Mouse (Mus musculus) mature B cell (primary cell): ENCODE results near the gene Agrp.
"Not testable (repeated sequence)": the region's sequence is repeated elsewhere in the genome, so short reads cannot be mapped to it uniquely, and the experiment has no call there.

Source experiments
- in situ Hi-C: fragments of 300-500 bp; cut with MboI; formaldehyde crosslinking; loops from 2 replicates; pipeline ENCODE4 v1.14.3; 2019

The Agrp gene

DNA sequence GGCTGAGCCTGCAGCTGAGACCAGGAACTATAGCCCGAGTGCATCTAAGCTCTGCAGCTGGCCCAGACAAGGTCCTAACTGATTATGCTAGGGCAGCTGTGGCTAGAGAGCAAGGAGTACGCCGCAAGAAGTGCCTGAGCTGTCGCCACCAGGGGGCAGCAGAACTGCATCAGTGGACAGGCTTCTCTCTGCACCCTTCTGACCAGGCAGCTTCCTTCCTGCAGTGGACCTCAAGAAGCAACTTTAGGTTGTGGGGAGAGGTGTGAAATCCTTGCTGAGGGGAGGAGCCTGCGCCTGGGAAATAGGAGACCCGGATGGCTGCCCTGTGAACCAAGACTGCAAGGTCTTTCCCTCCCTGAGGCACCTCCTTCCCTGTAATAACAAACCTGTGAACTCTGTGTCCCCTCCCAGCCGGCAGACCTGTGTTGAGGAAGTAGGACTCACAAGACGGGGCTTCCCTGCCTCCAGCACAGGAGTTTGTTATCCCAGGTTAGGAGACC is 14.7 kb downstream of the Agrp start:
- in situ Hi-C loops, result no loop called here

- in situ Hi-C loops, result no loop called here
These were observed 15.4 kb downstream of the Agrp start for GRCm38 (mm10) chr8:105621841-105622240.

GRCm38 (mm10) chr8:105620946-105621720 is 16.1 kb downstream of the Agrp start:
- in situ Hi-C loops, result no loop called here

DNA sequence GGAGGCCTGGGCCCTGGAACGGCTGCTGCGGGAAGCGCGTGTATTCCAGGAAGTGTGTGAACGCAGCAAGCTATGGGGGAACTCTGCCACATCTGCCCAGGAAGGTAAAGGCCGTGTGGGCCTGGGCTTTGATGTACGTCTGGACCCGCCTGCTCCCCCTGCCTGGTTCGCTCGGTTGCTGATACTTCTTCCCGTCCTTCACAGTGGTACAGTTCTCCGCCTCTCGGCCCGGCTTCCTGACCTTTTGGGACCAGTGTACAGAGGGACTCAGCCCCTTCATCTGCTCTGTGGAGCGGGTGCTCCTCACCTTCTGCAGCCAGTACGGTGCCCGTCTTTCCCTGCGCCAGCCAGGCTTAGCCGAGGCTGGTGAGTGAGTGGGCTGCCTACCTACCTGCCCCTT is 17.0 kb downstream of the Agrp start:
- in situ Hi-C loops, result no loop called here

GRCm38 (mm10) chr8:105618892-105619591 is 18.2 kb downstream of the Agrp start:
- in situ Hi-C loops, result no loop called here

DNA sequence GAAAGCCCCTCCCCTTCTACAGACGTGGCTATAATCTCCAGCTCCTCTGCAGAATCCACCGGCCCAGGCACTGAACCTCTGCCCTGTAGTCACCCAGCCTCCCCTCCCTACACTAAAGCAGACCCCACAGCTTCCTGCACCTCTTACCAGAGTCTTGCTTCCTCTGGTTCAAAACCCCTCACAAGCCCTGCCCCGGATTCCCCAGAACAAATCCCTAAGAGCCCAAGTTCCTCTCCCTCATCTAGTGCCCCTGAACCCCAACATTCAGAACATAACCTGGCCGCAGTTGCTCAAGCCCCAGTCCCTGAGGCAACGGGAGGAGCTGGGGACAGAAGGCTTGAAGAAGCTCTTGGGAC is 18.9 kb downstream of the Agrp start:
- in situ Hi-C loops, result no loop called here

- in situ Hi-C loops, result no loop called here
These were observed 19.5 kb downstream of the Agrp start for GRCm38 (mm10) chr8:105617451-105618278.

DNA sequence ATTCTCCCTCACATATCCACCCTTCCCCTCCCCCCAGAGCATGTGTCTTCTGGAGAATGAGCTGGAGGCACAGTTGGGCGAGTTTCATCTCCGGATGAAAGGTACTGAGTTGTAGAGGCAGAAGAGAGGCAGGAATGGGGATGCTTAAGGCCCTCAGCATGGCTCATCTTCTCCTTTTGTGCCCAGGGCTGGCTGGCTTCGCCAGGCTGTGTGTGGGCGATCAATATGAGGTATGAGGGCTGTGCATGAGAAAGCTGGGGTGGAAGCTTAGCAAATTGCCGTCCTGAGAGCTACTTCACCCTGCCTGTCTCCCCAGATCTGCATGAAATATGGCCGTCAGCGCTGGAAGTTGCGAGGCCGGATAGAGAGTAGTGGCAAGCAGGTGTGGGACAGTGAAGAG is 21.3 kb downstream of the Agrp start:
- in situ Hi-C loops, result no loop called here

DNA sequence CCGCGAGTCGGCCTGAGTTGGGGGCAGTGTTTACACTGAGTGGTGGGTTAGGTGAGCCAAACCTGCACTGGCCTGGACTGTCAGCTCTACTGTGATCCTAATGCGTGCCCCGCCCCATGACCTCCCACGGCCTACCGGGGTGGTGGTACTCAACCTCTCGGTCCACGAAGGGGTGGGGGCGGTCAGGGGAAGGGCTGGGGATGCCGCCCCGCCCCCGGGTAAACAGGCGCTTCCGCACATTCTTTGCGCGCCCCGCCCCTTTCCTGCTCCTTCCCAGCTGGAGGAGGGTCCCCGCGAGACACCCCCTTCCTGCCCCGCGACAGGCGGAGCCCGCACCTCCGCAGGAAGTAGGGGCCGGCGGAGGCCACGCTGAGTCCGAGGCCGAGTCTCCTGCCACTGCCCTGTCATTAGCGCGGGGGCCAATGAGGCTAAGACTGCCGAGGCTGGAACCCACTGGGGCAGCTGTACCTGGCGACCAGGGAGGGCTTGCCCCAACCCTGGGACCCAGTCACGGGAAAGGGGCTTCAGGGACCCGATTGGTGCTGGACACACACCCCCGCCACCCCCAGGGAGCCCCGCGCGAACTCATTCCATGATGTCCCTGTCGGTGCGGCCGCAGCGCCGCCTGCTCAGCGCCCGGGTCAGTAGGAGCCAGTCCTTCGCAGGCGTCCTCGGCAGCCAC is 23.2 kb downstream of the Agrp start:
- in situ Hi-C loops, result no loop called here

DNA sequence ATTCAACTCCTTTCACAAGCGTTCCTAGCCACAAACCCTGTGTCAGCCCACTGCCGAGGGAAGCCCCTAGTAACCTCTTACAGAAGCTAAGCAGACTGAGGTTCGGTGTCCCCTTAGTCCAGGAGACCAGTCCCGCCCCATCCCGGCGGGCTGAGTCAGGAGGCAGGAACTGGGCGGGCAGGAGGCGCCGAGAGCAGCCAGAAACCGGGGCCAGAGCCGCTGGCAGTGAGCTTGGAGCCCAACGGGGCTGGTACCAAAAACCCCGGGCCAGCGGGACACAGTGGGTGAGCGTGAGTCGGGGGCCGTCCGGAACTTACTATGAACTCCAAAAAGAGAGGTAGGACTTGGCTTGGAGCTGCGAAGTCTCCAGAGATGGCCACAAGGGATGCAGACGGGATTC is 24.2 kb downstream of the Agrp start:
- in situ Hi-C loops, result no loop called here

GRCm38 (mm10) chr8:105611836-105612235 is 25.4 kb downstream of the Agrp start:
- in situ Hi-C loops, result no loop called here

DNA sequence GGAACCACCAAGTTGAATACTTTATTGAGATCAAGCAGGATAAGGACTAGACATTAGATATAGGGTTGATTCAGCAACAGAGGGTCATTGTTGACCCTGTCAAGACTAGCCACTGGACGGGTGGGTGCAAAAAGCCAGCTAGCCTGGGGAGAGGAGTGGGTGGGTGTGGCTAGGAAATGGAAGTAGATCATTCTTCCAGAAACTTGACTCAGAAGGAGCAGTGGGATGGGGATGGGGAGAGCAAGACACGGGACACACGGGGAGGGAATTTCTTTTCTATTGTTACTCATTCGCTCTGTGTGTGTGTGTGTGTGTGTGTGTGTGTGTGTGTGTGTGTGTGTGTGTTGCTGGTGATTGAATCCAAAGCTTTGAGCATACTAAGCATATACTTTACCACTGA is 27.4 kb downstream of the Agrp start:
- in situ Hi-C loops, result no loop called here

GRCm38 (mm10) chr8:105609355-105609754 is 27.8 kb downstream of the Agrp start:
- in situ Hi-C loops, result no loop called here

- in situ Hi-C loops, result no loop called here
These were observed 29.5 kb downstream of the Agrp start for GRCm38 (mm10) chr8:105607684-105608083.

DNA sequence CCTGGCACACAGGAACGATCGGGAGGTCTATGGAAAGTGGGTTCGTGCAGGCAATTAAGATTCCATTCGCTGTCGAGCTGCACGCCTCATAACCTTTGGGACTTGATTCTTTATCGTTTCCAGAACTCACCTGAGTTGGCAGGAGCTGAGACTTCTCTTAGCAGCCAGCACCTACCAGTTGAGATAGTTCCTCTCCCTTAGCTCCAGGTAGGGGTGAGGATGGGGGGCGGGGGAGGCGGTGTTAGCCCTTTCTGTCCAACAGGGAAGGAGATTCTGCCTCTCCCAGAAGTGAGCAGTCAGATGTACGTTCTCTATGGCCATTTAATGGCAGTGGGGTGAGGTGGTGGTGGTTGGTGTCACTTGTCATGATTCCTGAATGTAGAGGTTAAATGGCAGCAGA is 30.1 kb downstream of the Agrp start:
- in situ Hi-C loops, result no loop called here

GRCm38 (mm10) chr8:105606189-105607023 is 30.8 kb downstream of the Agrp start:
- in situ Hi-C loops, result no loop called here

- in situ Hi-C loops, result no loop called here
These were observed 31.6 kb downstream of the Agrp start for GRCm38 (mm10) chr8:105605491-105606188.

GRCm38 (mm10) chr8:105604804-105605381 is 32.3 kb downstream of the Agrp start, which contains the start of gene Ripor1:
TSS of gene Ripor1 (plus strand) at chr8:105605255.
- in situ Hi-C loops, result no loop called here

GRCm38 (mm10) chr8:105602540-105602939 is 34.7 kb downstream of the Agrp start:
- in situ Hi-C loops, result not testable (repeated sequence)

DNA sequence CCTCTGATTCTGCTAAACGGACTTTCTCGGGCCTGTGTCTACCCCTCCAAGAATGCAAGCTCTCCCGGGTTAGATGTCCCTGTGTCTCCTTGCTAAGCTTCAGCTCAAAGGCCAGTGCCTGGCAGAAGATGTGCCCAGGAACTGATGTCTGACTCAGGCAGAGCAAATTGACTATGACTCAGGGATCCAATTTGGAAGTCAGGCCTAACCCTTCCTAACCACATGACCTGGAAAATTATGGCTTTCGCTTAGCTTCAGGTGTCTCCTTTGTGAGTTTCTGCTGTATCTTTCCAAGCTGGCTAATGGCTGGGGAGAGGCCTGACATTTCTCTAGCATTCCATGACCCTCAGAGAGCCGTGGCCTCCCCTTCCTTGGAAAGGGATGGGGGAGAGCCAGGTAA is 35.9 kb downstream of the Agrp start:
- in situ Hi-C loops, result no loop called here
